Mouse (Mus musculus) yolk sac, embryonic 10.5 days (tissue): ENCODE data around the gene Tecr.
"Not testable (repeated sequence)": the region's sequence is repeated elsewhere in the genome, so short reads cannot be mapped to it uniquely, and the experiment has no call there.

Source experiments
- DNase-seq: peaks from one replicate; pipeline ENCODE4 v3.0.0-alpha.2; 2017; ENCODE audit warnings: low spot score

Gene Tecr

DNA sequence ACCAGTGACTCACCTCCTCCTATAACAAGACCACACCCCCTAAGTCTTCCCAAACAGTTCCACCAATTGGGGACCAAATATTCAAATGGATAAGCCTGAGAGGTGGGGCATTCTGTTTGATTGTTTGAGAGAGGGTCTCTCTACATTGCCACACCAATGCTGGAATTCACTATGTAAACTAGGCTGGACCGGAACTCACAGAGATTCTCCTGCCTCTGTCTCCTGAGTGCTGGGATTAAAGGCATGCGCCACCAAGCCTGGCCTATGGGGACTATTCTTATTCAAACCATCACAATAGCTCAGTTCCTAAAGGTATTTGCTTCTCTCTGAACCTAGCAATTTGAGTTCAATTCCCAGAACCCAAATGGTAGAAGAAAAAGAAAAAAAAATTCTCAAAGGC lies 10.8 kb upstream of the Tecr start:
- DNase-seq, result no peak

DNA sequence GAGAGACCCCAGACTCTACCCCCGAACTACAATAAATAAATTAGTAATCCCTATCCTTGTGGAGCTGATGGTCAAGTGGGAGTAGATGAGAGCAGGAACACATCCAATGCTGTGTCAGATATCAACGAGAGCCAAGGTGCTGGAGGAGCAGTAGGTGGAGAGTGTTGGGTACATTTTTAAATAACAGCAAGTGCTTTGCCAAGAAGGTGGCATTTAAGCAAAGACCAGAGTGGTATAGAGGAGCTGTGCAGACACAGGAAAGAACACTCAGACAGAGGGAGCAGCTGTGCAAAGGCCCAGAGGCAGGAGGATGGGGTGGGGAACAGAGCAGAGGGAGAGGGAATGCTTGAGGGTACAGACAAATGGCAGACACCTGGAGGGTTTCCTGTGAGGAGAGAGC lies 9.3 kb upstream of the Tecr start:
- no peak for DNase-seq

GRCm38 (mm10) chr8:83616625-83617024 lies 8.9 kb upstream of the Tecr start:
- DNase-seq, result no peak

GRCm38 (mm10) chr8:83613695-83614094 lies 5.9 kb upstream of the Tecr start:
- DNase-seq, result no peak

DNA sequence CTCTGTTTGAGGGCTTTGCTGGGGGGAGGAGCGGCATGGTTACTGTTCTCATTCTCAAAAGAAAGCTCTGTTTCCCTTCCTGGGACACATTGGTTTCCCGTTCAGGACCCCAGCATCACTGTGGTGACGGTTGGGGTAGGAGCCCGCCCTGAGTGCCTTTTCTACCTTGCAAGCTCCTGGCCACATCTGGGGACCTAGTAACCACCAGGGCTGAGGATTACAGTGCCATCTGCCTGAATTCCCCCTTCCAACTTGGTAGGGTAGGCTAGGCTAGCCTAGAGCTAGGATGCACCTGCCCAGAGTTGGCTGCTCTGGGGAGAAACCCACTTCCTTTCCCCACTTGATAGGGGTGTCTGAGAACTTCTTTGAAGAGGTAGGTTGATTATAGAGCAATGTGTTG lies 4.2 kb upstream of the Tecr start:
- no peak for DNase-seq

DNA sequence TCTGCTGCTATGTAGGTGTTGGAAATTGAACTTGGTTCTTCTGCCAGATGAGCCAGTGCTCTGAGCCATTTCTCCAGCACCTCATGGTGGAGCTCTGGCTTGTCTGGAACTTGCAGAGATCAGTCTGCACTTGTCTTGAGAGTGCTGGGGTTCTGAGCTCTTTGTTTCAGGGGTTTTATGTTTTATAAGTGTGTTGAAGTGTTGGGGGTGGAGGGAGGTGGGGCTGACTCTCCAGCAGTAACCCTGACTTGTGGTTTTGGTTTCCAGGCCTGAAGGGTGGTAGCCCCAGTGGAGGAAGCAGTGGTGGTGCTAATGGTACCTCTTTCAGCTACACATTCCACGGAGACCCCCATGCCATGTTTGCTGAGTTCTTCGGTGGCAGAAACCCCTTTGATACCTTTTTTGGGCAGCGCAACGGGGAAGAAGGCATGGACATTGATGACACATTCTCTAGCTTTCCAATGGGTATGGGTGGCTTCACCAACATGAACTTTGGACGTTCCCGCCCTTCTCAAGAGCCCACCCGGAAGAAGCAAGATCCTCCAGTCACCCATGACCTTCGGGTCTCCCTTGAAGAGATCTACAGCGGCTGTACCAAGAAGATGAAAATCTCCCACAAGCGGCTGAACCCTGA lies 1.9 kb upstream of the Tecr start:
- no peak for DNase-seq

DNA sequence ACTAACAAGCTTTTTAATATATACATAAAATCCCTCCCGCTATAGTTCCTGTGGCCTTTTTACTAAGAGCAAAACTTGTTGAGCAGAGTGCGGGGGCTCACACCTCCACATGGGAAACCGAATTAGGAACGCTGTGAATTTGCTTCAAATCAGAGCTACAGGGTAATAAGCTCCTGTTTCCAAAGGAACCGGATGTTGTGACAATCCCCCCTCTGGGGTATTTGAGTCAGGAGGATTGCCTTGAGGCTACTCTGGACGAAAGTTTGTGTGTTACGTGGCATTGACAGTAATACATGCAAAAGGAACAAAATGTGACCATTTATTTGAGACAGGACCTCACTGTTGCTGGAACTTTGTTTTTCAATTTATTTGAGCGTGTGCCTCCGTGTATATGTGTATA lies 1.3 kb upstream of the Tecr start:
- DNase-seq, result no peak

DNA sequence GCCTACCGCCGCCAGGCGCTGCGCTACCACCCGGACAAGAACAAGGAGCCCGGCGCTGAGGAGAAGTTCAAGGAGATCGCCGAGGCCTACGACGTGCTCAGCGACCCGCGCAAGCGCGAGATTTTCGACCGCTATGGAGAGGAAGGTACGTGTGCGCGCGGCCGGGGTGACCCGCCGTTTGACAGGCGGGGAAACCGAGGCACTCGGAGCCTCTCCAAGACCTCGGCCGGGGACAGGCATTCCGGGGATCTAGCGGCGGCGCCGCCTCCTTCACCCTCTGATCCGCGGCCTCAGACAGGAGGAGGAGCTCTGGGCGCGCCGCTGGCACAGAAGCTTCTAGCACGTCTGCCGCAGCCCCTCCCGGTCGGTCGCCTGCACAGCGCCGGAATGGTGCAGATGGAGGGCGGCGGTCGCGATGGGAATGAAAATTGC lies 643 bp upstream of the Tecr start:
- DNase-seq, result peak; percentile 83

- DNase-seq, result no peak
Measured at GRCm38 (mm10) chr8:83602650-83603029, 5.1 kb downstream of the Tecr start.

GRCm38 (mm10) chr8:83599814-83600213 lies 8.0 kb downstream of the Tecr start:
- no peak for DNase-seq

GRCm38 (mm10) chr8:83598146-83598545 lies 9.6 kb downstream of the Tecr start:
- DNase-seq, result no peak

GRCm38 (mm10) chr8:83596369-83596768 lies 11.4 kb downstream of the Tecr start:
- DNase-seq, result no peak

DNA sequence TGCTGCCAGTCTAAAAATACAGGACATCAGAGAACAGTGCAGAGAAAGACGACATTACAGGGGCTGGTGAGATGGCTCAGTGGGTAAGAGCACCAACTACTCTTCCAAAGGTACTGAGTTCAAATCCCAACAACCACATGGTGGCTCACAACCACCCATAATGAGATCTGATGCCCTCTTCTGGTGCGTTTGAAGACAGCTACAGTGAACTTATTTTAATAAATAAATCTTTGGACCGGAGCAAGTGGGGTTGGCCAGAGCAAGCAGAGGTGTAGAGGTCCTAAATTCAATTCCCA lies 12.8 kb downstream of the Tecr start:
- not testable (repeated sequence) for DNase-seq

DNA sequence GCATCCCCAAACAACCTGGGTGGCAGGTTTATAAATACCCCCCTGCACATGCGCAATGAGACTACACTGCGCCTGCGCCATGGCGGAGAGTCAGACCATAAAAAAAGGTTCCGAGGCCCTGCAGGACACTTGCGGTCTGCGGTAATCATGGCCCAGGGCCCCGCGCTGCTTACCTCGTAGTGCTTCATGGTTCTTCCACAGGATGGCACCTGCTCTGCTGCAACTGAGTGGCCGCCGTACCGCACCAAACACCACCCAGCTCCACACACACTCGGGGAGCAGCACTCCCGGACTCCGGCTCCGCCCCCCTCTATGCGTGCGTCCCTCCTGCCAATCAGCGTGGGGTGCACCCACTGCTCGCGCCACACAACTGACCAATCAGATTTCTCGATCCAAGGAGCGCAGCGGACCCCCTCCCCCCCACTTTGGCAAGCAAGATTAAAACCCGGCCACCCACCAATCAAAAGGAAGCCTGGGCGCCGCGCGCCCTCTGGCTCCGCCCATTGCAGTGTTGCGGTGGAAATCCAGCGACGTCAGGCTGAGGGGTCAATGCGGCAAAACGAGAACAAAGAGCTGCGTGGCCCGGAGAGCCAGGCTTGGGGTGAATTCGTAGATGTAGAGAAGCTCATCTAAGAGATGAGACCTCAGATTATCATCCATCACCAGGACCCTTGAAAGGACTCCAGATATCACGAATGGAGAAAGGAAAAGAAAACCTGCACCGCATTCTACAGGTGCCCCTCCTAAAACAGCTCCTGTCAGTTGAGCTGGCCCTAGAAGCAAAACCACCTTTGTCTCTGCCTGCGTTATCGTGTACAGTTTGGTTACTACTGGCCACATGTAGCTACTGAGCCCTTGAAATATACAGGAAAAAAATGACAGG lies 13.4 kb downstream of the Tecr start:
- DNase-seq, result peak; percentile 100

DNA sequence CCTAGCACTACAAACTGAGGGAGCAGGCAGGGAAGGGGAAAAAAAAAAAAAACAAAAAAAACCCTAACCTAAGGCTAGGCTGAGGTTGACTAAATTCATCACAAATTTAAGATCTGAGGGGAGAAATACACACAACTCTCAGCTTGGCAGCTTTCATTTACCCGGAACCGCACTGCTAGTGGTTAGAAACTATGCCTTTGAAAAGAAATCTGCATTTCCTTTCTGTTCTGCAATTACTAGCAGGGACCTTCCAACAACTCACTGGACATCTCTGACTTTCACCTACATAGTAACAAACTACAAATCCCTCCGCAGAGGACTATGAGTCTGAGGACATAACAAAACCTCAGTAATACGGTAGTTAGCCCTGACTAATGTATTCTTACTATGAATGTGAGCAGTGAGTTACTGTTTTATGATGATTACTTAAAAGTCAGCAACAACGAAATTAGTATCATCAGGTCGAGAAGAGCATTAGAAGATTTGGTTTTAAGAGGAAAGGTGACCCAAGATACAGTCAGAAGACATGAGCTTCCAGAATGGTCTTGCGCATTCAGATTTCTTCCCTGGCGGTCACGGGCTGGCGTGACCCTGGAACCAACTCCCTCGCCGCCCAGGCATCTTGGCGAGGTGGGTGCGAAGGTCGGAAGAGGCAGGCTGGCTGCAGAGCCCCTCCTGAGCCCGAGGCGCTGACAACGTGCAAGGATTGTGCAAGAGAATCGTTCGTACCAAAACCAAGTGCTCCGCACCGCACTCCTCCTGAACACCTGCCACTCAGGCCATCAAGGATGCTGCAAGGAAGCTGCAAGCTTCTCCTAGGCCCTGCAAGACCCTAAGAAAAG lies 14.2 kb downstream of the Tecr start:
- DNase-seq, result no peak

GRCm38 (mm10) chr8:83592682-83593081 lies 15.1 kb downstream of the Tecr start:
- no peak for DNase-seq

- DNase-seq, result no peak
Measured at GRCm38 (mm10) chr8:83590488-83591023, 17.2 kb downstream of the Tecr start.

DNA sequence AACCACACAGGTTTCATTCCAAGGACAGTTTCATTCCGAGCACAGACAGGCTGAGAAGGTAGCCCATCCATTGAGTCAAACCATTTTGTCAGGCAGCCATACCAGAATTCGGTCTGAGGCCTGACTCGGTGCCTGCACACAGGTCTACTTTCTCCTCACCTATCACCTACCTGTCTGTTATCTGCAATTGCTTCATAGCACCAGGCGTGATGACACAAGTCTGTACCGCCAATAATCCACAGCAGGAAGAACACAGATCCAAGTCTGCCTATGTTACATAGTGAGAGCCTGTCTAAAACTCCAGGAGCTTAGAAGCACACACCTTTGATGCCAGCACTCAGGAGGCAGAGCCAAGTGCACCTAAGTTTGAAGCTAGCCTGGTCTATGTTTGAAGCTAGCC lies 18.9 kb downstream of the Tecr start:
- no peak for DNase-seq

- DNase-seq, result no peak
Measured at GRCm38 (mm10) chr8:83587644-83588043, 20.1 kb downstream of the Tecr start.

GRCm38 (mm10) chr8:83585333-83585732 lies 22.4 kb downstream of the Tecr start:
- DNase-seq, result no peak

DNA sequence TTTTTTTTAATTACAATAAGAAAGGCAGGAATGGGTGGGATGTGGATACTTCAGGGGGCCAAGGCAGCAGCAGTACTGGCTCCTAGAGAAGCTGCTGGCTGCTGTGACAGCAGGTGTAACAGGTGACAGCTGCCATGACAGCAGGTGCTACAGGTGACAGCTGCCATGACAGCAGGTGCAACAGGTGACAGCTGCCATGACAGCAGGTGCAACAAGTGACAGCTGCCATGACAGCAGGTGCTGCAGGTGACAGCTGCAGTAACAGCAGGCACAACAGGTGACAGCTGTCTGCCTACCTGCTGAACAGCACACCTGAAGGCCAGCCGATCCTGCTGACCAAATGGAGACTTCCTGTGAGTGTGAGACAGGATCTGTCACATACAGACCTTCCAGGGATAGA lies 23.0 kb downstream of the Tecr start:
- no peak for DNase-seq

DNA sequence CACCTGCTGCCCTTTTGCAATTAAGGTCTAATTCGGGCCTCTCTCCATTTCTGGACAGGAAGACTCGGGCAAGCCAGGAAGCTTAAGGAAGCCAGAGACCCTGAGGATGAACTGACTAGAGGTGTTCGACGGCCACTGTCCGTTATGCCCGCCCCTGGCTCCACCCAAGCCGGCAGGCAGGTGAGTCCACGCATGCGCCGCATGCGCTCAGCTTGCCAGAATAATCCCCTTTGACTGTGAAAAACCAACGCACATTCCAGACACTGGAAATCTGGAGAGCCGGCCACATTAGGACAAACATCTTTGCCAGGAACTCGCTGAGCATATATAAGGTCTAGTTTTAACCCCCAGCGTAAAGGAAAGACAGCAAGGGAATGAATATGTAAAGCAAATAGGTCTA lies 24.5 kb downstream of the Tecr start:
- DNase-seq, result no peak

DNA sequence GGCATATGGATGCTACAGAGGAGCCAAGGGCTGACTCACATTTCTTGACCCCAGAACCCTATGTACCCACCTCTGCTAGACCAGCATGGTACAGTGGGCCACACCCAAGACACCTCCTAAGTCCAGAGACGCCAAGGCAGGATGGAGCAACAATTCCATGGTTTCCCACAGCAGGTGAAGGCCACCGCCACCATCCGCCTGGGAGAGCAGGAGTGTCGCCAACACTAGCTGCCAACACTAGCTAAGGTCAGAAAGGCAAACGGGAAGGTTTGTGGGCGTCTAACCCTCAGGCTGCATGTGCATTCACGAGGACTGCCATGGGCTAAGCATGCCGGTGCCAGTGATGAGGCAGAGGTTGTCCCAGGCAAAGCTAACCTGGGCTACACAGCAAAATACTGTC lies 25.5 kb downstream of the Tecr start:
- DNase-seq, result no peak
